Mouse (Mus musculus) cerebellum, adult (tissue): ENCODE results near the gene Kcnj15.

Experiments used
- ATAC-seq: cut with Nextera tagmentation; 2 replicates; pipeline ENCODE4 v1.9.2; 2017; ENCODE audit warnings: mild to moderate bottlenecking, moderate library complexity, mixed read lengths; ENCODE audit not compliant: insufficient number of reproducible peaks, low FRiP score, low TSS enrichment

Gene Kcnj15

GRCm38 (mm10) chr16:95287656-95288055, 30.3 kb downstream of the Kcnj15 start:
- ATAC-seq, result no peak

- ATAC-seq, result no peak
Measured at GRCm38 (mm10) chr16:95289375-95289774, 32.0 kb downstream of the Kcnj15 start.

- no peak for ATAC-seq
Measured at GRCm38 (mm10) chr16:95291450-95292101, 34.2 kb downstream of the Kcnj15 start.

- ATAC-seq, result no peak
Measured at GRCm38 (mm10) chr16:95292843-95293505, 35.6 kb downstream of the Kcnj15 start.

- ATAC-seq, result no peak
Measured at GRCm38 (mm10) chr16:95297651-95298050, 40.3 kb downstream of the Kcnj15 start.

GRCm38 (mm10) chr16:95301667-95302066, 44.3 kb downstream of the Kcnj15 start:
- no peak for ATAC-seq

- no peak for ATAC-seq
Measured at GRCm38 (mm10) chr16:95303676-95304075, 46.3 kb downstream of the Kcnj15 start.

GRCm38 (mm10) chr16:95307823-95308360, 50.5 kb downstream of the Kcnj15 start:
- ATAC-seq, result no peak

GRCm38 (mm10) chr16:95321945-95322625, 64.7 kb downstream of the Kcnj15 start:
- no peak for ATAC-seq

GRCm38 (mm10) chr16:95332159-95332558, 74.8 kb downstream of the Kcnj15 start:
- no peak for ATAC-seq

- ATAC-seq, result peak; percentile 94
Measured at GRCm38 (mm10) chr16:95340885-95341791, 83.8 kb downstream of the Kcnj15 start.

GRCm38 (mm10) chr16:95342030-95342429, 84.7 kb downstream of the Kcnj15 start:
- ATAC-seq, result no peak

GRCm38 (mm10) chr16:95344961-95345360, 87.6 kb downstream of the Kcnj15 start:
- ATAC-seq, result no peak

GRCm38 (mm10) chr16:95345882-95346281, 88.5 kb downstream of the Kcnj15 start:
- ATAC-seq, result no peak

GRCm38 (mm10) chr16:95347202-95347601, 89.8 kb downstream of the Kcnj15 start:
- ATAC-seq, result no peak

- ATAC-seq, result no peak
Measured at GRCm38 (mm10) chr16:95348555-95348954, 91.2 kb downstream of the Kcnj15 start.

GRCm38 (mm10) chr16:95349344-95349743, 92.0 kb downstream of the Kcnj15 start:
- ATAC-seq, result no peak

GRCm38 (mm10) chr16:95349745-95350144, 92.4 kb downstream of the Kcnj15 start:
- no peak for ATAC-seq
